In the genomic region with DNA sequence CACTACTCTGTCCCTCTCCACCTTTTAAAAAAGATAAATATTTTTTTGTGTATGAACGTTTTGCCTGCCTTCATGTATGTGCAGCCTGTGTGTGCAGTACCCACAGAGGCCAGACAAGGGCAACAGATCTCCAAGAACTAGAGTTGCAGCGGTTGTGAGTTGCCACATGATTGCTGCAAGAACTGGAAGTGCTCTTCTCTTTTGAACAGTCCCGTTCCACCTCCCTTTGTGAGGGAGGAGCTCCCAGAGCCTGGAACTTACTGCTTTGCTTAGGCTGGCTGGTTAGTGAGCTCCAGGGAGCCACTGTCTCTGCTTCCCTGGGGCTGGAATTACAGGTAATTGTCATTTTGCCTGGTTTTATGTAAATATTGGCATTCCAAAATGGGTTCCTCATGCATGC, we compare ENCODE assay signal across 18 mouse cellular contexts. TPM values are rescaled to one million over a fixed set of nuclear protein-coding genes. Genes with fewer than 3 reads are reported as not detected.
"Had no signal": no experiment of that assay in that cellular context is flagged by ENCODE, and none has a peak within 500 bp of the region (broad histone marks: within the 10 kb centered on the region; RNA-seq: fewer than 3 reads in every experiment).

No protein-coding gene starts in this region.

- H3K27ac ChIP-seq: kidney, postnatal 0 days; layer of hippocampus, adult 2 months; left cerebral cortex, adult 2 months; liver, embryonic 13.5 days; midbrain, embryonic 12.5 days; midbrain, embryonic 15.5 days; neural tube, embryonic 12.5 days; neural tube, embryonic 15.5 days had no signal

- H3K9ac ChIP-seq: liver, embryonic 13.5 days; midbrain, embryonic 12.5 days; midbrain, embryonic 15.5 days; neural tube, embryonic 12.5 days; neural tube, embryonic 15.5 days had no signal

- H3K4me3 ChIP-seq: layer of hippocampus, adult 2 months; left cerebral cortex, adult 2 months; liver, embryonic 13.5 days; midbrain, embryonic 12.5 days; midbrain, embryonic 15.5 days; neural tube, embryonic 12.5 days; neural tube, embryonic 15.5 days had no signal

- H3K4me1 ChIP-seq: liver, embryonic 13.5 days; midbrain, embryonic 12.5 days; midbrain, embryonic 15.5 days; neural tube, embryonic 12.5 days had no signal

- ATAC-seq: midbrain, embryonic 15.5 days had no signal

- H3K9me3 ChIP-seq: liver, embryonic 13.5 days; midbrain, embryonic 12.5 days; midbrain, embryonic 15.5 days; neural tube, embryonic 12.5 days; neural tube, embryonic 15.5 days had no signal

- H3K36me3 ChIP-seq: liver, embryonic 13.5 days; midbrain, embryonic 12.5 days; midbrain, embryonic 15.5 days; neural tube, embryonic 12.5 days; neural tube, embryonic 15.5 days had no signal

- H3K4me2 ChIP-seq: liver, embryonic 13.5 days; midbrain, embryonic 12.5 days; midbrain, embryonic 15.5 days; neural tube, embryonic 12.5 days; neural tube, embryonic 15.5 days had no signal

- DNase-seq: kidney, postnatal 25 days; layer of hippocampus, postnatal 36 days; liver, embryonic 13.5 days; lung, adult 2 months; lung, postnatal 14 days; lung, postnatal 4 days; right cerebral cortex, adult 18-20 months; right cerebral cortex, postnatal 14 days; right cerebral cortex, postnatal 4 days; thymus, postnatal 25 days had no signal

- H3K27me3 ChIP-seq: liver, embryonic 13.5 days; midbrain, embryonic 12.5 days; midbrain, embryonic 15.5 days; neural tube, embryonic 12.5 days; neural tube, embryonic 15.5 days had no signal

RNA-seq across cellular contexts. Expression of gene Gpr22, which starts 10.8 kb away (rescaled TPM):
- total RNA-seq: liver, adult 2 months had no signal
- polyA plus RNA-seq: liver, adult 2 months; lung, adult 2 months had no signal
